Mouse (Mus musculus): ENCODE results near the gene Slc35e2.

DNA sequence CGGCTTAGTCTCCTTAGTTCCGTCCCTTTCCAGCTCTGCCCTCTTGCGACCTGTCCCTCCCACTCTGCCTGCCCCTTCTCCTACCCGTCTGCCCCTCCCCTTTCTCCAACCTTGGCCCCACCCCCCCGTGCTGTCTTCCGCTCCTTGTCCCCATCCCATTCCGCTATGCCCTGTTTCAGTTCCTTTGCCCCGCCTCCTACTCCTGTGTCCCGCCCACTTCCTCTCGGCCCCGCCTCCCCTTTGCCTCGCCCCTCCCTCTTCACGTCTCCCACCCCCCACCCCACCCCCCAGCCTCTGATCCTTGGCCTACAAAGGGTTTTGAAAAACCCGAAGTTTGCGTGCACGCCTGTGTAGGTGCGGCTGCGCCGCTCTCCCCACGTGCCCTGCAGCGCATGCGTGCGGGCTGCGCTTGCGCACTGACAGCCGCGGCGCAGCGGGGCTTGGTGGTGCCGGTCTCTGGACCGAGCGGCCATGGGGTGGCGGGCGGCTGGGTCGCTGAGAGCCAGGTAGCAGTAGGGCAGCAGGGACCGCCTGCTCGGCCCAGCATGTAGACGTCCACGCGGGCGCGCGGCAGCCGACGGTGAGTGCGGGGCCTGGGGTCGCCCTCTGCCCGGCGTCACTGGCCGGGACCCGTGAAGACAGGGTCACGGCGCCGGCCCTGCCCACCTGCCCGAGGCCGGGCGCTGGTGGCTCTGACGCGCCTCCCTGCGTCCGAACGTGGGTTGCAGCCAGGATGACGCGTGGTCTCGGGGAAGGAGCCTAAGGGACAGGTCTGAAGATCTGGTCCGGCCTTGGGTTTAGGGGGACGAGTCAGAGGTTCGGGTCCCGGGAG lies 37.6 kb upstream of the Slc35e2 start:
- peak; percentile 71 for TF ChIP-seq CTCF (IDR thresholded peaks at IDR 0.05)
- peak; percentile 22; the same call in 1 of the 2 replicates for TF ChIP-seq EP300 (IDR thresholded peaks at IDR 0.05)
